Mouse (Mus musculus) cortical plate, adult 2 months (tissue): ENCODE measurements around the gene Pla2g15.

Experiments used
- CTCF ChIP-seq: fragments of 200-500 bp; IDR thresholded peaks from 2 replicates; pipeline ENCODE4 v1.5.1; 2011; ENCODE audit warnings: mild to moderate bottlenecking, control low read depth, low read length; ENCODE audit not compliant: insufficient read depth; ENCODE audit errors: extremely low read depth
- POLR2A ChIP-seq: fragments of 200-500 bp; IDR thresholded peaks from 2 replicates; pipeline ENCODE4 v1.6.1; 2011; ENCODE audit warnings: mild to moderate bottlenecking, low read length, control low read depth; ENCODE audit not compliant: insufficient read depth; ENCODE audit errors: extremely low read depth

DNA sequence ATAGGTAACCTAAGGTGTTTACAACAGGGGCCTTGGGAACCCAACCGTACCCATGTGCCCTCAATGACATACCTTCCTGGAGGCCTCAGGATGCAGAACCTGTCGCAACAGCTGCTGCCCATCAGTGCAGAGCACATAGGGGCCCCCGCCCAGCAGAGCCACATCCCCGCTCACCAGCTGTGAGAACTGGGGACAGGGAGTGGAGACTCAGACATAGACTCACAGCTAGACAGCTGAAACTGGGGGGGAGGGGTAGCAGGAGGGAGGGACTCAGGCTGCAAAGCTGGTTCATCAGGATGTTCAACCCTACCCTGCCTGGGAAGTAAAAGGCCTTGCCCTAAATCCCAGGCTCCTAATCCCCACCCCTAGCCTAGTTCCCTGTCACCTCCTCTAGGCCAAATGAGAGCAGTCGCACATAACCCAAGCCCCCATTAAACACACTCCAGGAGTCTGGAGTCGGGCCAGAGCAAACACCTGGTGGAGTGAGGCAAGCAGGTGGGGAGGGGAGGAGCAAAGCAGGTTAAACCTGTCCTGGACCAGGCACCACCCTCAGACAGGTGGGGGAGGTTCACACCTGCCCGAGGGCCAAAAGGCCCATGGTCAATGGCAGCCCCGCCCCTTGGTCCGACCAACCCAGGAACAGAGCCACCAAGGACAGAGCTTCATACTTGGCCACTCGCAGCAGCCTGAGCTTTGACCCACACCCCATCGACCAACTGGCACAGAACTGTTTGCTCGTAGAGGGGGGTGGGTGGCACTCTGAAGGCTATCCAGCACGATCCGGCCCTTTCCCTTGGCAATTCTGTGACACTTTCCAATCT is 15.2 kb upstream of the Pla2g15 start:
- no peak for TF ChIP-seq POLR2A
- no peak for TF ChIP-seq CTCF
